Mouse (Mus musculus) central nervous system, embryonic 18 days (tissue): ENCODE data around the gene Zfp661. TPM values are rescaled to one million over a fixed set of nuclear protein-coding genes. Genes with fewer than 3 reads are reported as not detected.

Experiments used
- polyA plus RNA-seq: library from polyadenylated mRNA; depleted of rRNA; stranded (reverse); fragments of >200 nt; gene quantifications from 2 replicates; pipeline ENCODE4 v1.2.3, GENCODE M21; 2012; rRNA removed

Zfp661 gene
- polyA plus RNA-seq, result 9.5 and 10.1 TPM in 2 replicates

DNA sequence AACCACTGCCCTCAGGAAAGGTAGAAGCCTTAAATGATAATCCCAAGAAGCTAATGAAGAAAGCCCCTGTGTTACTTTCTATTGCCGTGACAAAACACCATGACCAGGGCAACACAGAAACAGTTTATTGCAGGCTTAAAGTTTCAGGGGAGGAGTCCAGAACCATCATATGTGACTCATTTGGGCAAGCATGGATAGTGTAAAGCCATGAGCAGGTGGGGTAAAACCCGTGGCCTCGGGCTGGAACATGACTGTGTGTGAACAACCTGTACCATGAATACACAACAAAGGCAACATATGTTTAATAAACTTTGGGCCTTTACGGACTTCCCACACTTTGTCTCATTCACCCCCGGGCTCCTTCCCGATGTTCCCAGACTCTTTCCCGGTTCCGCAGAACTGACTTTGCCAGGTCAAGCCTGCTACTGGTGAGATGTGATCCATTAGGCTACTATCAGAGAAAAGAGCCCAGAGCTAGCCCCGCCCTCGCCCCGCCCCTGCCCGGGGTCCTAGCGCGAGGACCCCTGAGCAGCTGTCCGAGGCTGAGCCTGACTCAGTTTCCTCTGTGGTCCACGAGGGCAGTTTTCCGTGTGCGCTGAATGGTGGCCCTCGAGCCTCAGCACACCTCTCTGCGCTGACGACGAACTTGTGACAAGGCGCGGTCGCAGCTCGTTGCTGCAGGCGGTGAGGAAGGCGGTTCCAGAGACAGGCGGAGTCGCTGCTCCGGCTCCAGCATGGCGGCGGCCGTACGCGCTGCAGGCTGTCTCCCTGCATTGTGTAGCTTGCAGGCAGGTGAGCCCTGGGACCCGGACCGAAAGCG lies at the start of gene Zfp661, which contains the start of gene Mrps5:
Gene Zfp661 (minus strand): TSS at position 401 of the 820 bp plus-strand sequence.
Gene Mrps5 (plus strand): TSS at position 529 of the 820 bp plus-strand sequence.

DNA sequence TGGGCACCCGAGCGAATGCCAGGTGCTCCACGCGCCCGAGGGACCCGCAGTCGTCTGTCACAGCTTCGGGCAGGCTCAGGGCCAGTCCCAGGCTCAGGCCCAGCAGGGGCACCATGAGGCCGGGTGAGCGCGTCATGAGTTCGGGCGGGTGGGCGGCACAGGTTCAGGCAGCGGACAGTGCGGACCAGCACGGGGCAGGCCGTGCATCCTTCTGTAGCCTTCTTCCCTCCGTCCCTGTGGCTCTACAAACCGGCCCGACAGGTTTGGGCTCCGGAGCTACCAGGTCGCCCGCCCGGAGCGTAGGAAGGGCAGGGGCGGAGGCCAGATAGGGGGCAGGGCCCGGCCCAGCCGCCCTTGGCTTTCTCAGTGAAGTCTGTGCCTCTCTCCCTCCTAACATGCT lies 45.7 kb downstream of the Zfp661 start, which contains the start of gene Prom2:
Gene Prom2 (minus strand): TSS at position 283 of the 400 bp plus-strand sequence.

Other genes starting within 250 kb of the Zfp661 start
- gene Astl, start 248.5 kb downstream of the Zfp661 start, polyA plus RNA-seq, result 0.03 TPM in 1 of 2 replicates, not detected in the other
- 0.40 TPM in 2 replicates for gene Adra2b, start 223.9 kb downstream of the Zfp661 start, polyA plus RNA-seq
- 0.13 and 0.16 TPM in 2 replicates for gene Gpat2, start 161.9 kb downstream of the Zfp661 start, polyA plus RNA-seq
- 23.8 and 24.5 TPM in 2 replicates for gene Fahd2a, start 142.5 kb downstream of the Zfp661 start, polyA plus RNA-seq
- gene Kcnip3, start 65.0 kb downstream of the Zfp661 start, polyA plus RNA-seq, result 20.9 and 21.6 TPM in 2 replicates
- 0.07 and 0.09 TPM in 2 replicates for gene Prom2, start 45.6 kb downstream of the Zfp661 start, polyA plus RNA-seq
- gene Mrps5, start 128 bp upstream of the Zfp661 start, polyA plus RNA-seq, result 157 and 158 TPM in 2 replicates
- 2.3 and 9.8 TPM in 2 replicates for gene Mal, start 69.6 kb upstream of the Zfp661 start, polyA plus RNA-seq
- 1.2 TPM in 2 replicates for gene Mall, start 142.8 kb upstream of the Zfp661 start, polyA plus RNA-seq
- gene Nphp1, start 201.8 kb upstream of the Zfp661 start, polyA plus RNA-seq, result 16.1 and 19.4 TPM in 2 replicates
- gene Mtln, start 205.4 kb upstream of the Zfp661 start, polyA plus RNA-seq, result 71.0 and 72.7 TPM in 2 replicates
- gene Bub1, start 244.8 kb upstream of the Zfp661 start, polyA plus RNA-seq, result 4.5 and 6.2 TPM in 2 replicates